Mouse (Mus musculus) spleen, postnatal 14 days (tissue): ENCODE measurements around the gene Trim10.
"Not testable (repeated sequence)": the region's sequence is repeated elsewhere in the genome, so short reads cannot be mapped to it uniquely, and the experiment has no call there.

Source experiments
- DNase-seq, 2 experiments: peaks; one replicate each; pipeline ENCODE4 v3.0.0; 2021 to 2022; ENCODE audit warnings: low spot score in 2 of 2

Gene Trim10

GRCm38 (mm10) chr17:36858181-36858580 lies 11.2 kb upstream of the Trim10 start:
- no peak for DNase-seq

- no peak for DNase-seq
Observed at GRCm38 (mm10) chr17:36861680-36862079, 7.7 kb upstream of the Trim10 start.

GRCm38 (mm10) chr17:36866719-36867527 lies 2.5 kb upstream of the Trim10 start, which contains the start of gene Trim15:
Gene Trim15 (minus strand): TSS chr17:36867210.
- DNase-seq, result peak; percentile 11 to 24

GRCm38 (mm10) chr17:36868836-36869235 lies 538 bp upstream of the Trim10 start:
- no peak for DNase-seq

GRCm38 (mm10) chr17:36869955-36870810 lies 809 bp downstream of the Trim10 start:
- peak; percentile 67 to 73 for DNase-seq

- DNase-seq, result no peak
Observed at GRCm38 (mm10) chr17:36874636-36875035, 5.3 kb downstream of the Trim10 start.

GRCm38 (mm10) chr17:36883350-36883749 lies 14.0 kb downstream of the Trim10 start:
- DNase-seq, result no peak

- DNase-seq, result no peak
Observed at GRCm38 (mm10) chr17:36885132-36885790, 15.9 kb downstream of the Trim10 start.

- DNase-seq, result no peak
Observed at GRCm38 (mm10) chr17:36890073-36890903, 20.9 kb downstream of the Trim10 start, which contains the start of gene Trim40. Gene Trim40 (minus strand): TSS chr17:36890123.

- not testable (repeated sequence) for DNase-seq
Observed at GRCm38 (mm10) chr17:36891496-36891895, 22.1 kb downstream of the Trim10 start.

GRCm38 (mm10) chr17:36892362-36892761 lies 23.0 kb downstream of the Trim10 start:
- DNase-seq, result peak in 1 of 2 experiments; percentile 22

- no peak for DNase-seq
Observed at GRCm38 (mm10) chr17:36893387-36893786, 24.0 kb downstream of the Trim10 start.

- DNase-seq, result peak in 1 of 2 experiments; percentile 27
Observed at GRCm38 (mm10) chr17:36896583-36896982, 27.2 kb downstream of the Trim10 start.

GRCm38 (mm10) chr17:36897065-36897464 lies 27.7 kb downstream of the Trim10 start:
- no peak for DNase-seq

GRCm38 (mm10) chr17:36897552-36898205 lies 28.3 kb downstream of the Trim10 start, which contains the start of gene Trim31:
Gene Trim31 (plus strand): TSS chr17:36898118.
- no peak for DNase-seq

- DNase-seq, result no peak
Observed at GRCm38 (mm10) chr17:36899376-36899775, 30.0 kb downstream of the Trim10 start.

GRCm38 (mm10) chr17:36900001-36900400 lies 30.6 kb downstream of the Trim10 start:
- DNase-seq, result no peak

GRCm38 (mm10) chr17:36900691-36901090 lies 31.3 kb downstream of the Trim10 start:
- no peak for DNase-seq

- DNase-seq, result no peak
Observed at GRCm38 (mm10) chr17:36903651-36904050, 34.3 kb downstream of the Trim10 start.

- DNase-seq, result no peak
Observed at GRCm38 (mm10) chr17:36908235-36908634, 38.9 kb downstream of the Trim10 start.
